Mouse (Mus musculus): ENCODE data around the gene Pole4. TPM values are rescaled to one million over a fixed set of nuclear protein-coding genes. Genes with fewer than 3 reads are reported as not detected.
"Not testable (repeated sequence)": the region's sequence is repeated elsewhere in the genome, so short reads cannot be mapped to it uniquely, and the experiment has no call there.

Gene Pole4
- polyA plus RNA-seq, 1 experiment from 2014 or later: 87.2 TPM

DNA sequence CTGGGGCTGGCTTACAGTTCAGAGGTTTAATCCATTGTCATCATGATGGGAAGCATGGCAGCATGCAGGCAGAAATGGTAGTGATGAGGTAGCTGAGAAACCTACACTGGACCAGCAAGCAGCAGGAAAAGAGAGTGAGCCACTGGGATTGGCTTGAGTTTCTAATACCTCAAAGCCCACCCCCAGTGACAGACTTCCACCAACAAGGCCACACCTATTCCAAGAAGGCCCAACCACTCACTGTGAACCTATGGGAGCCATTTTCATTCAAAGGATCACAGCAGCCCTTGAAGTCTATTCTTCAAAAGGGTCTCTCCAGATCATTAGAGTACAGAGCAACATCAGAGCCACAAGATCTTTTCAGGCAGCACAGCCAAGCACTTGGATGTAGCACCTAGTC lies 38.7 kb downstream of the Pole4 start:
- no peak for ATAC-seq
- Histone ChIP-seq H3K4me1 (replicated peaks) (no peaks in the 10 kb centered on the region), H3K27me3 (no peaks in the 10 kb centered on the region), H3K9me3 (no peaks in the 10 kb centered on the region; the same call in 1 of the 2 replicates), H3K4me3 (replicated peaks) (no peak overlapping the region), H3K9ac (replicated peaks) (no peak overlapping the region), H3K27ac (no peak overlapping the region), H3K4me2 (replicated peaks) (no peak overlapping the region), H3K36me3 (no peaks in the 10 kb centered on the region)

DNA sequence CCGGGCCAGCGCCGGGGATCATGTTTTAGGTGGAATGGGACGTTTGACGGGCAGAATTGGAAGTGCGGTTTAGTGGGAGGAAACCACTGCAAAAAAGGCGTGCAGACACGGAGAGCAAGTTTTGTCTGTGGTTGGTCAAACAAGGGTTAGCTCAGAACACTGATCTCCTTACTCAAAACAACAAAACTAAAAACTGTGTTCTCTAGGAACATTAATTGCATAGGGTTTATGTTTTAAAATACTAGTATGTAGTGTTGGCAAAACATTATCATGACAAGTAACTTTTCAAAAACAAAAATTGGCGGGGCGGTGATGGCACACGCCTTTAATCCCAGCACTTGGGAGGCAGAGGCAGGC lies 52.0 kb downstream of the Pole4 start:
- Histone ChIP-seq H3K27ac (peak overlapping the region; percentile 86), H3K9me3 (no peaks in the 10 kb centered on the region), H3K4me1 (replicated peaks) (peaks cover 7% of the 10 kb centered on the region), H3K4me3 (replicated peaks) (peak overlapping the region; percentile 62), H3K9ac (replicated peaks) (peak overlapping the region; percentile 76), H3K4me2 (replicated peaks) (peak overlapping the region; percentile 56), H3K27me3 (no peaks in the 10 kb centered on the region), H3K36me3 (no peaks in the 10 kb centered on the region; the same call in 1 of the 2 replicates)
- 39% methylated on average over 11 of the region's 11 CpGs for WGBS
- no peak for ATAC-seq

DNA sequence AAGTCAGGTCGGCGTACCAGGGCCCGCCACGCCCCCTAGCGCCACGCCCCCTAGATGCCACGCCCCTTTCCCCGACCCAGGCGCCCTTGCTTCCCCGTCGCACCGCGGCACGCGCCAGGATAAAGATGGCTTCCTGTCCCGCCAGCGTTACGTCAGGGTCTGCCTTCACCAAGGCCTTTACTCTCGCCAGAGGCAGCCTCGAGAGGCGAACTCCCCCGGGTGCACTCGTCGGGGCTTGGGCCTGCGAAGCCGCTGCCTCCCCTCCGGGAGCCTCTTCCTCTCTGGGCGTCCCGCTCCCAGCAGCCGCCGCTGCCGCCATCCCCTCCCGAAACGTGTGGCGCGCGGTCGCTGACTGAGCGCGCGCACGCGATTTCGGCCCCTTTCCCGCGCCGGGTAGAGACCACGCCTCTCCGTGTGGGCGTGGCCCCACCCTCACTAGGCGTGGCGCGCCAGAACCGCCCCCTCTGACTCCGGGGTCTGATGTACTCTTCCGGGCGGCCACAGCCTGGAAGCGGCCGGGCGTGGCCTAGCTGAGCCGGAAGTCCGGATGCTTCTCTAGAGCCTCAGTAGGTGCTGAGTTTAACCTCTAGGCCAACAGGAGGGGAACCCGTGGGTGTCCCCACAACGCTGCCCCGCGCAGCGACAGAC lies 52.5 kb downstream of the Pole4 start:
- ATAC-seq: peak; percentile 98
- peak overlapping the region; percentile 56 for H3K4me2 ChIP-seq (replicated peaks)
- peak overlapping the region; percentile 86 for H3K27ac ChIP-seq
- H3K9ac ChIP-seq (replicated peaks): peak overlapping the region; percentile 76
- peaks cover 7% of the 10 kb centered on the region for H3K4me1 ChIP-seq (replicated peaks)
- no peaks in the 10 kb centered on the region for H3K27me3 ChIP-seq
- WGBS: under 1% methylated on average over 67 of the region's 67 CpGs
- peak overlapping the region; percentile 62 for H3K4me3 ChIP-seq (replicated peaks)
- H3K36me3 ChIP-seq: peaks cover 4% of the 10 kb centered on the region; the same call in 1 of the 2 replicates
- no peaks in the 10 kb centered on the region for H3K9me3 ChIP-seq

DNA sequence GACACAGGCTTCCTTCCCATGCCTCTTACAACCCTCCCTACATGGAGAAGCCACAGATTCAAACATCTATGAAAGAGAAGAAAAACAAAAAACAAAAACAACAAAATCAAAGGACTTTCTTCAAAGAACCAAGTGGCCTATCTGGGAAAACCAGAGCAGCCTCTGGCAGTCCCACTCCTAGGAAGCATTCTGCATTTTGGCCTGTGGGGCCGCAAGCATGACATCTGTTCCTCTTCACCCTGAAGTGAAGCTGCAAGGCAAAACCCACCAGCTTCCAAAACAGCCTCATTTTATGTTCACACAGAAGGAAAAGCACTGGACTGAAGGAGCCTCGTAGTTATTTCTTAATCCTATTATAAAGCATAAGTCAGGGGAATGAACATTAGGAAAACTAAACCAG lies 56.1 kb downstream of the Pole4 start:
- Histone ChIP-seq H3K36me3 (peaks cover 11% of the 10 kb centered on the region; the same call in 1 of the 2 replicates), H3K27me3 (no peaks in the 10 kb centered on the region), H3K4me3 (replicated peaks) (no peak overlapping the region), H3K4me2 (replicated peaks) (no peak overlapping the region), H3K9me3 (no peaks in the 10 kb centered on the region), H3K4me1 (replicated peaks) (peaks cover 7% of the 10 kb centered on the region), H3K9ac (replicated peaks) (no peak overlapping the region), H3K27ac (no peak overlapping the region)
- 63% methylated on average over 2 of the region's 2 CpGs for WGBS
- ATAC-seq: no peak

DNA sequence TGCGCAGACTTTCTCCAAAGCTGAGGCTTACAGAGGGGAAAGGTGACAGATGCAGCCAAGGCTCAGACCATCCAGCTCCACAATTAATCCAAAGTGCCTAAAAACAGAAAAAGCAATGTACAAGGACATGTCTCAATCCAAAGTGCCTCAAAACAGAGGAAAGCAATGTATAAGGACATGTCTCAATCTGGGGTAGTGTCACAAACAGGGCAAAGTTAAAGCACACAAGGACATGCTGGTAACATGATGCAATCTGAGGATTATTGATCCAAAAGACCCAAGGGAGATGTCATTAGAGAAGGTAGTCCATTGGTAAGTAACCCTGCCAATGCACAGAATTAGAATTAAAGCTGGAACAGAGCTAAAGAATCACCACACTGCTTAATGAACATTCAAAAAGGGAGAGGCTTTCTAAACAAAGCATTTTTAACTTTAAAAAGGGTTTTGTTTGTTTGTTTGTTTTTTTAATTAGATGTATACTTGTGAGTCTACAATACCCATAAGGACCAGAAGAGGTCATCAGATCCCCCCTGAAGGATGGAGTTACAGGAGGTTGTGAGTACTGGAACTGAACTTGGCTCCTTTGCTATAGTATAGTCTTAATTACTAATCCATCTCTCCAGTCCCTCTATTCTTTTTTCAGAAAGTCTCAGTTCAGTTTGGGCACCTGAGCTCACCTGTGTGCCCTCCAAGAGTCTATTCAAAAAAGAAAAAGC lies 57.1 kb downstream of the Pole4 start:
- ATAC-seq: no peak
- H3K27me3 ChIP-seq: no peaks in the 10 kb centered on the region
- WGBS: 88% methylated on average over 1 of the region's 1 CpGs
- peaks cover 7% of the 10 kb centered on the region for H3K4me1 ChIP-seq (replicated peaks)
- no peak overlapping the region for H3K9ac ChIP-seq (replicated peaks)
- no peaks in the 10 kb centered on the region for H3K9me3 ChIP-seq
- no peak overlapping the region for H3K27ac ChIP-seq
- H3K4me2 ChIP-seq (replicated peaks): no peak overlapping the region
- no peak overlapping the region for H3K4me3 ChIP-seq (replicated peaks)
- H3K36me3 ChIP-seq: peaks cover 11% of the 10 kb centered on the region; the same call in 1 of the 2 replicates

DNA sequence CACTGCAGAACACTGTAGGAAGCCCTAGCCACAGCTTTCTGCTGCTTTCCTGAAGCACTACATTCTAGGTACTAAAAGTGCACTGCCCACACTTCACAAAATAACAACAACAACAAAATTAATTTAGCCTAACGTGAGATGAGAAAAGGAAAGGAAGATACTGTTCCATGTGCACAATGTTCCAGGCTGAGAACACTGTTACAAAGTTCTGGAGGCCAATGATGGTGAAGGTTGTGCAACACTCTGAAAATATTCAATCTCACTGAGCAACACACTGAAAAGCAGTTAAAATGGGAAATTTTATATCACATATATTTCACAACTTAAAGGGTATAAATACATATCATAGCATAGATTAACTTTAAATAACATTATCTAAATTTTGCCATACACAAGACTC lies 58.2 kb downstream of the Pole4 start:
- Histone ChIP-seq H3K27ac (no peak overlapping the region), H3K4me1 (replicated peaks) (peaks cover 3% of the 10 kb centered on the region), H3K4me3 (replicated peaks) (no peak overlapping the region), H3K36me3 (peaks cover 11% of the 10 kb centered on the region; the same call in 1 of the 2 replicates), H3K4me2 (replicated peaks) (no peak overlapping the region), H3K9me3 (no peaks in the 10 kb centered on the region), H3K27me3 (no peaks in the 10 kb centered on the region), H3K9ac (replicated peaks) (no peak overlapping the region)
- WGBS: 89% methylated on average over 1 of the region's 1 CpGs
- ATAC-seq: no peak

DNA sequence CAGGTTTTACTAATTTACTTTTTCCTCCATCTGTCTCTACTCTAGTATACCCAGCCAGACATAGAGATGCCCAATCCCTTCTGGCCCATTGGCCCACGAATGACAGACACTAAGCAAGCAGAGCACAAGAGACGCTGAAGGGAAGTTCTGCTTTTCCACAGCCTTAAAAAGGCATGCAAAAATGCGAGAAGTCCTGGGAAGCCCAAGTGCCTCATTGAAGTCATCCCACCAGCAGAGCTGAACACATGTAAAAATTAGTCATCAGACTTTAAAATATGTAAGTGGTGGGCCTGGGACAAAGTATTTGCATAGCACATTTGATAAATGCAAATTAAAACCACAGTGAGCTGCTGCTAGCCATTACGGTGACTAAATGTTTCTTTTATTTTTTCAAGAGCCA lies 65.1 kb downstream of the Pole4 start:
- Histone ChIP-seq H3K4me2 (replicated peaks) (no peak overlapping the region), H3K27me3 (no peaks in the 10 kb centered on the region), H3K9ac (replicated peaks) (no peak overlapping the region), H3K27ac (no peak overlapping the region), H3K4me1 (replicated peaks) (no peaks in the 10 kb centered on the region; the same call in 1 of the 2 replicates), H3K9me3 (no peaks in the 10 kb centered on the region), H3K36me3 (no peaks in the 10 kb centered on the region), H3K4me3 (replicated peaks) (no peak overlapping the region)
- 76% methylated on average over 4 of the region's 4 CpGs for WGBS
- no peak for ATAC-seq

DNA sequence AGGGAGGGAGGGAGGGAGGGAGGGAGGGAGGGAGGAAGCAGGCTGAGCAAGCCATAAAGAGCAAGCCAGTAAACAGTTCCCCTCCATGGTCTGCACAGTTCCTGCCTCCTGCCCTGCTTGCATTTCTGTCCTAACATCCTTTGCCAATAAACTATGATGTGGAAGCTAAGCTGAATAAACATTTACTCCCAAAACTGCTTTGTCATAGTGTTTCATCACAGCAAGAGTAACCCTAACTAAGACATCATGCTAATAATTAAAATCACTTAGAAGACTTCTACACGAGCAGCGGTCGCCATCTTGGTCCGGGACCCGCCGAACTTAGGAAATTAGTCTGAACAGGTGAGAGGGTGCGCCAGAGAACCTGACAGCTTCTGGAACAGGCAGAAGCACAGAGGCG lies 79.8 kb downstream of the Pole4 start:
- not testable (repeated sequence) for H3K4me1 ChIP-seq (replicated peaks)

DNA sequence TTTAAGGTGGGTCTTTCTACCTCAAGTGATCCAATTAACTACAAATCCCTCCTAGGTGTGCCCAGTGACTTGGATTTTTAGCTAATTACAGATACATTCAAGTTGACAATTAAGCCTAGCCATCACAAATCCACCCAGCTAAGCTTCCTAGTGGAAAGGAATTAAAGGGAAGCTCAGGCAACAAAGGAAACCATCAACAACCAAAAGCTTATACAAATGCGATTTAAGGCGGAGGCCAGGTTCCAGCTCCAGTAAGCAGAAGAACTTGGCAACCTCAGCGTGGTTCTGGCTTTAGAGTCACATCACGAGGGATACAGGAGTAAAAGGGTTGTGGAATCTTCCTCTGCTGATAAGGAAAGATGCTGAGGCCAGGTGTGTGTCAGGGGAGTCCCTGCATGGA lies 92.0 kb downstream of the Pole4 start:
- Histone ChIP-seq H3K27me3 (no peaks in the 10 kb centered on the region), H3K4me3 (replicated peaks) (no peak overlapping the region), H3K9me3 (peaks cover 4% of the 10 kb centered on the region), H3K36me3 (no peaks in the 10 kb centered on the region), H3K27ac (no peak overlapping the region), H3K9ac (replicated peaks) (no peak overlapping the region), H3K4me1 (replicated peaks) (peaks cover 9% of the 10 kb centered on the region), H3K4me2 (replicated peaks) (no peak overlapping the region)
- no peak for ATAC-seq
- WGBS: 47% methylated on average over 4 of the region's 4 CpGs

More for the DNA sequence above, 79.8 kb downstream of the Pole4 start:
- H3K4me2 ChIP-seq (replicated peaks); H3K9me3 ChIP-seq; H3K36me3 ChIP-seq; ATAC-seq; H3K9ac ChIP-seq (replicated peaks); H3K27me3 ChIP-seq; H3K4me3 ChIP-seq (replicated peaks); H3K27ac ChIP-seq: not testable (repeated sequence)
- WGBS: 98% methylated on average over 7 of the region's 8 CpGs

DNA sequence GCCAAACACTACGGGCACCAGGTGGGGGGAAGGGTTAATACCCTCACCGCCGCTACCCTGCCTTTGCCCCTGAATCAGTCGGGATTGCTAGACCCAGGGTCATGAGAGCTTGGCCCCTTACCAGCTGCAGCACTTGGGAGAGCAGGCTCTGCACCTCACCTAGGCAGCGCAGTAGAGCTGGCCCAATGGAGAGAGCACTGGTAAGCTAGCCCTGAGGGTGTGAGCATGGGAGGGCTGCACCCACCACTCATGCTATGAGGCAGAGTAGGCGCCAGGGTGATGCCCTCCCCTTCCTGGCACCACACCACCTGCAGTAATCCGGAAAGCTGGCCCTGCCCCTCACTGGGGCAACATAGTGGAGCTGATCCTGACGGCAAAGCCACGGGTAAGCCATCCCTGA lies 94.1 kb downstream of the Pole4 start:
- Histone ChIP-seq H3K36me3 (no peaks in the 10 kb centered on the region), H3K27ac (no peak overlapping the region), H3K4me2 (replicated peaks) (no peak overlapping the region), H3K9ac (replicated peaks) (no peak overlapping the region), H3K4me1 (replicated peaks) (peaks cover 9% of the 10 kb centered on the region), H3K27me3 (no peaks in the 10 kb centered on the region), H3K9me3 (no peaks in the 10 kb centered on the region), H3K4me3 (replicated peaks) (no peak overlapping the region)
- WGBS: 84% methylated on average over 9 of the region's 9 CpGs
- peak; percentile 68 for ATAC-seq

DNA sequence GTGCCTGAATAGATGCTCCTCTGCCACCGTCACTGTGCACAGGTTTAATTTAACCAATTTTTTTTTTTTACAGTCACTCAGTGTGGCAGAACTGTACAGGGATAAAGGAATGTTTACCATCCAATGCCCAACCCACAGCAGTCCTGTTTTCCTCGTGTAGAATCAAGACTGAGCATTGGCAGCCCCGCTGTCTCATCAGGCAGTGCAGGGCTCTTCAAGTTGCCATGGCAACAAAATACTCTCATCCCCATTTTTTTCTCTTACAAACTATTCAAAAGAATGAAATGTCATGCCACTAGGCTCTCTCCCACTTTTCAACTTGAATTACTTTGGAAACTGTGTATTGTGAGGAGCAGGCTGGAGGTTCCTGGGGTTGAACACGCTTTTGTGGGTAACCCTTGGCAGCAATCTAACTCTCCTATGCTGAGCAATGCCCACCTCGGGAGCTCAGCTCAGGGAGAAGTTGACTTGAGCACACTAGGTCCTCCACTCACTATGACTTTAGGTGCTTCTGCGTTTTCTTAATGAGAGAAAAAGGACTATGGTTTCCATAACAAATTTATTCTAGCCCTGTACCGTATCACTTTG lies 95.7 kb downstream of the Pole4 start:
- H3K4me1 ChIP-seq (replicated peaks): peaks cover 14% of the 10 kb centered on the region
- H3K4me3 ChIP-seq (replicated peaks): no peak overlapping the region
- ATAC-seq: peak; percentile 79
- no peaks in the 10 kb centered on the region for H3K27me3 ChIP-seq
- H3K27ac ChIP-seq: no peak overlapping the region
- no peak overlapping the region; the same call in 1 of the 2 replicates for H3K4me2 ChIP-seq (replicated peaks)
- no peak overlapping the region for H3K9ac ChIP-seq (replicated peaks)
- H3K36me3 ChIP-seq: no peaks in the 10 kb centered on the region
- no peaks in the 10 kb centered on the region for H3K9me3 ChIP-seq
- 34% methylated on average over 7 of the region's 7 CpGs for WGBS

DNA sequence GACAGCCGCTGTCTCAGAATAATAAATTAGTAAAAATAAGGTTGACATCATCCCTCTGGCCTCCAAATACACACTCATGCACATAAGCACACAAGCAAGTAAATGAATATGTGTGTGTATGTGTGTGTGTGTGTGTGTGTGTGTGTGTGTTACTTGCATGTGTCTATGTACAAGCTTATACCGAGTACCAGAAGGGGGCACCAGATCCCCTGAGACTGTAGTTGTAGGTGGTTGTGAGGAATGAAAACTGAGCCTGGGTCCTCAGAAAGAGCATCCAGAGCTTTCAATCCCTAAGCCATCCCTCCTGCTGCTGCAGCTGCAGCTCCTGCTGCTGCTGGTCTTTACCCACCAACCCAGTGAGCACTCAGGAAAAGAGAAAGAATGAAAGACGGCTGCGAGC lies 96.4 kb downstream of the Pole4 start:
- H3K9me3 ChIP-seq: no peaks in the 10 kb centered on the region
- peaks cover 14% of the 10 kb centered on the region for H3K4me1 ChIP-seq (replicated peaks)
- ATAC-seq: no peak
- no peaks in the 10 kb centered on the region for H3K36me3 ChIP-seq
- no peak overlapping the region for H3K4me2 ChIP-seq (replicated peaks)
- no peak overlapping the region for H3K4me3 ChIP-seq (replicated peaks)
- no peak overlapping the region for H3K27ac ChIP-seq
- H3K9ac ChIP-seq (replicated peaks): no peak overlapping the region
- H3K27me3 ChIP-seq: no peaks in the 10 kb centered on the region
- 85% methylated on average over 4 of the region's 4 CpGs for WGBS

All from midbrain, embryonic 13.5 days (tissue).